Mouse (Mus musculus) activated CD4-positive, CD25-positive, alpha-beta regulatory T cell, adult 4 months (primary cell): ENCODE measurements around the gene Ankrd49. TPM values are rescaled to one million over a fixed set of nuclear protein-coding genes. Genes with fewer than 3 reads are reported as not detected.

Source experiments
- ATAC-seq: one replicate; pipeline ENCODE4 v1.8.0; 2017
- polyA plus RNA-seq, 2 experiments: library from polyadenylated mRNA; unstranded; fragments of 100-300 nt; shearing (Covaris generic); gene quantifications; one replicate each; pipeline ENCODE4 v1.2.1; 2017

The Ankrd49 gene
- polyA plus RNA-seq, 2 experiments from 2014 or later: 25.5 to 30.9 TPM

GRCm38 (mm10) chr9:14740151-14740924, 44.3 kb downstream of the Ankrd49 start, which contains the start of gene Piwil4:
TSS of gene Piwil4 (minus strand) at chr9:14740733.
- no peak for ATAC-seq

- ATAC-seq: no peak
Measured at GRCm38 (mm10) chr9:14739498-14740150, 45.0 kb downstream of the Ankrd49 start.

GRCm38 (mm10) chr9:14730941-14731541, 53.6 kb downstream of the Ankrd49 start:
- no peak for ATAC-seq

Other genes with a start within 250 kb of the Ankrd49 start
- under 1 TPM; 0.32 to 0.57 TPM for gene Amotl1, start 139.8 kb downstream of the Ankrd49 start, polyA plus RNA-seq
- under 1 TPM in 1 of 2 experiments, not detected in 1; 0.45 TPM for gene Piwil4, start 44.1 kb downstream of the Ankrd49 start, polyA plus RNA-seq
- gene Fut4, start 32.5 kb downstream of the Ankrd49 start, polyA plus RNA-seq: under 1 TPM; 0.08 to 0.14 TPM
- not detected for gene 1700012B09Rik, start 13.8 kb downstream of the Ankrd49 start, polyA plus RNA-seq
- 10 to 100 TPM; 19.6 to 24.6 TPM for gene Mre11a, start 202 bp downstream of the Ankrd49 start, polyA plus RNA-seq
- 10 to 100 TPM; 88.3 to 94.9 TPM for gene Gpr83, start 75.4 kb upstream of the Ankrd49 start, polyA plus RNA-seq
- gene Izumo1r, start 119.1 kb upstream of the Ankrd49 start, polyA plus RNA-seq: 1,000 to 10,000 TPM in 1 of 2 experiments, 100 to 1,000 TPM in 1; 971 to 1,075 TPM